In the genomic region with DNA sequence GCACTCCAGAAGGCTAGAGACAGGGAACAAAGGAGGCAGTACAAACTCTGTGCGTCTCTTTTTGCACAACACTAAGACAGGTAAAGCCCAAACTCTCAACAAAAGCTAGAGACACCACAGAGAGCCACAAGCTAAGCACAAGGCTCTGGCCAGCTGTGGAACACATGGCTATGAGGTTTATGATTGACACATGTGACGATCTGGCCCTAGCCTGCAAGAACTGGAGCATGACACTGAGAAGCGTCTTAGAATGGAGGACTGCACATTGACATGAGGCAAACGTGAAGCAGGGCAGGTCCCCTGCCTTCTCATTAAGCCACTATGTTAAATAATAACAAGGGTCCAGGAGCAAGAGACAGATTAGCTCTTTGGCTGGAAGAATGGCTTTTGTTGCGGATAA, we compare ENCODE assay signal across 8 mouse cellular contexts. TPM values are rescaled to one million over a fixed set of nuclear protein-coding genes. Genes with fewer than 3 reads are reported as not detected.
DNase-seq lines count a peak whose midpoint lies in the region; ATAC-seq and TF ChIP-seq lines count a peak whose summit lies in the region.
"Had no signal": no experiment of that assay in that cellular context is flagged by ENCODE, and none has a peak within 500 bp of the region (broad histone marks: within the 10 kb centered on the region; RNA-seq: fewer than 3 reads in every experiment).

No protein-coding gene starts in this region.

- ATAC-seq in midbrain, postnatal 0 days (ENCODE audit: low FRiP score), result no peak
- ATAC-seq in hindbrain, embryonic 14.5 days (ENCODE audit: low FRiP score), result no peak
- ATAC-seq in limb, embryonic 12.5 days (ENCODE audit: insufficient number of reproducible peaks, insufficient read depth, low FRiP score, low TSS enrichment, low read depth), result no peak
- ATAC-seq in stomach, postnatal 0 days (ENCODE audit: low FRiP score, low TSS enrichment), result no peak

- DNase-seq in midbrain, embryonic 10.5 days (ENCODE audit: low spot score), result no peak
- no peak for DNase-seq in midbrain, postnatal 0 days (ENCODE audit: low spot score)
- no peak for DNase-seq in hindbrain, embryonic 14.5 days (ENCODE audit: low spot score)
- DNase-seq in stomach, postnatal 0 days (ENCODE audit: low spot score), result no peak
- DNase-seq in cerebellum, adult 11 months, result no peak
- DNase-seq in thymus, postnatal 36 days, result no peak
- DNase-seq: liver, embryonic 13.5 days had no signal

- no peak for TF ChIP-seq EP300 in stomach, postnatal 0 days (optimal IDR thresholded peaks at IDR 0.05)

- peak overlapping the region; percentile 73 for H3K4me3 ChIP-seq in midbrain, embryonic 10.5 days
- H3K4me3 ChIP-seq in midbrain, postnatal 0 days (ENCODE audit: low read depth, low read length), result no peak overlapping the region
- H3K4me3 ChIP-seq in hindbrain, embryonic 14.5 days (replicated peaks; ENCODE audit: low read length), result no peak overlapping the region
- peak overlapping the region; percentile 68 for H3K4me3 ChIP-seq in limb, embryonic 12.5 days (replicated peaks)
- H3K4me3 ChIP-seq in stomach, postnatal 0 days (ENCODE audit: low read depth, low read length), result peak overlapping the region; percentile 74; the same call in 1 of the 2 replicates
- H3K4me3 ChIP-seq: liver, embryonic 13.5 days had no signal

- H3K27me3 ChIP-seq in midbrain, embryonic 10.5 days (ENCODE audit: low read depth, poor library complexity, severe bottlenecking), result no peaks in the 10 kb centered on the region
- H3K27me3 ChIP-seq in midbrain, postnatal 0 days (ENCODE audit: insufficient read depth, low read length), result peaks cover 5% of the 10 kb centered on the region; the same call in 1 of the 2 replicates
- no peaks in the 10 kb centered on the region for H3K27me3 ChIP-seq in hindbrain, embryonic 14.5 days (ENCODE audit: control insufficient read depth, insufficient read depth, low read length)
- H3K27me3 ChIP-seq in limb, embryonic 12.5 days, result no peaks in the 10 kb centered on the region
- H3K27me3 ChIP-seq in stomach, postnatal 0 days (ENCODE audit: control insufficient read depth, insufficient read depth, low read length), result no peaks in the 10 kb centered on the region

- H3K36me3 ChIP-seq in midbrain, embryonic 10.5 days, result no peaks in the 10 kb centered on the region
- H3K36me3 ChIP-seq in midbrain, postnatal 0 days (ENCODE audit: insufficient read depth, low read length), result no peaks in the 10 kb centered on the region
- no peaks in the 10 kb centered on the region for H3K36me3 ChIP-seq in hindbrain, embryonic 14.5 days (replicated peaks; ENCODE audit: control insufficient read depth, insufficient read depth)
- no peaks in the 10 kb centered on the region for H3K36me3 ChIP-seq in limb, embryonic 12.5 days
- no peaks in the 10 kb centered on the region for H3K36me3 ChIP-seq in stomach, postnatal 0 days (ENCODE audit: control insufficient read depth, insufficient read depth, low read length)
- H3K36me3 ChIP-seq: liver, embryonic 13.5 days had no signal

- 43% methylated on average over 5 of the region's 5 CpGs for WGBS in midbrain, embryonic 10.5 days
- 45% methylated on average over 5 of the region's 5 CpGs for WGBS in midbrain, postnatal 0 days
- WGBS in hindbrain, embryonic 14.5 days, result 42% methylated on average over 5 of the region's 5 CpGs
- 45% methylated on average over 5 of the region's 5 CpGs for WGBS in limb, embryonic 12.5 days
- 53% methylated on average over 5 of the region's 5 CpGs for WGBS in stomach, postnatal 0 days

- H3K9ac ChIP-seq in midbrain, postnatal 0 days (replicated peaks; ENCODE audit: low read length, poor library complexity, severe bottlenecking), result no peak overlapping the region
- H3K9ac ChIP-seq in hindbrain, embryonic 14.5 days, result no peak overlapping the region
- no peak overlapping the region for H3K9ac ChIP-seq in limb, embryonic 12.5 days (replicated peaks)
- H3K9ac ChIP-seq in stomach, postnatal 0 days (ENCODE audit: low read length), result no peak overlapping the region

- peaks cover 70% of the 10 kb centered on the region for H3K4me1 ChIP-seq in midbrain, embryonic 10.5 days
- H3K4me1 ChIP-seq in midbrain, postnatal 0 days (ENCODE audit: insufficient read depth, low read length), result peaks cover 6% of the 10 kb centered on the region; the same call in 1 of the 2 replicates
- peaks cover 18% of the 10 kb centered on the region for H3K4me1 ChIP-seq in hindbrain, embryonic 14.5 days (replicated peaks; ENCODE audit: control insufficient read depth, insufficient read depth, low read length)
- peaks cover 53% of the 10 kb centered on the region for H3K4me1 ChIP-seq in limb, embryonic 12.5 days (replicated peaks)
- peaks cover 2% of the 10 kb centered on the region; the same call in 1 of the 2 replicates for H3K4me1 ChIP-seq in stomach, postnatal 0 days (replicated peaks; ENCODE audit: control insufficient read depth, insufficient read depth)

- no peak overlapping the region for H3K4me2 ChIP-seq in midbrain, postnatal 0 days (ENCODE audit: low read depth, low read length, poor library complexity, severe bottlenecking)
- peak overlapping the region; percentile 75 for H3K4me2 ChIP-seq in hindbrain, embryonic 14.5 days (replicated peaks)
- H3K4me2 ChIP-seq in limb, embryonic 12.5 days, result peak overlapping the region; percentile 71
- H3K4me2 ChIP-seq in stomach, postnatal 0 days (replicated peaks; ENCODE audit: low read depth), result peak overlapping the region; percentile 78

- H3K9me3 ChIP-seq in midbrain, embryonic 10.5 days (replicated peaks), result no peaks in the 10 kb centered on the region
- no peaks in the 10 kb centered on the region for H3K9me3 ChIP-seq in midbrain, postnatal 0 days (ENCODE audit: low read length)
- no peaks in the 10 kb centered on the region for H3K9me3 ChIP-seq in hindbrain, embryonic 14.5 days (ENCODE audit: control insufficient read depth, low read length)
- H3K9me3 ChIP-seq in limb, embryonic 12.5 days, result no peaks in the 10 kb centered on the region
- H3K9me3 ChIP-seq in stomach, postnatal 0 days (ENCODE audit: control insufficient read depth, low read length), result no peaks in the 10 kb centered on the region
- H3K9me3 ChIP-seq: liver, embryonic 13.5 days had no signal

- TF ChIP-seq CTCF in midbrain, postnatal 0 days (IDR thresholded peaks at IDR 0.05), result no peak
- no peak for TF ChIP-seq CTCF in stomach, postnatal 0 days (IDR thresholded peaks at IDR 0.05; ENCODE audit: low read depth)

- H3K27ac ChIP-seq in midbrain, embryonic 10.5 days (replicated peaks), result peak overlapping the region; percentile 50; the same call in 1 of the 2 replicates
- H3K27ac ChIP-seq in midbrain, postnatal 0 days (ENCODE audit: low read depth, low read length), result no peak overlapping the region
- no peak overlapping the region for H3K27ac ChIP-seq in hindbrain, embryonic 14.5 days
- H3K27ac ChIP-seq in limb, embryonic 12.5 days, result peak overlapping the region; percentile 60
- no peak overlapping the region for H3K27ac ChIP-seq in stomach, postnatal 0 days (replicated peaks)
- H3K27ac ChIP-seq: liver, embryonic 13.5 days had no signal

RNA-seq across cellular contexts. Expression of a gene that starts 1.8 kb away (rescaled TPM):
- 6.1 and 6.6 TPM in 2 replicates for polyA plus RNA-seq in midbrain, embryonic 10.5 days (2016; fragmentation: Nextera tagmentation; extraction: Ambion mirVana)
- total RNA-seq in midbrain, postnatal 0 days (2014; rRNA removed), result 2.1 and 2.5 TPM in 2 replicates
- 1.4 and 1.5 TPM in 2 replicates for polyA plus RNA-seq in midbrain, postnatal 0 days (2015; fragmentation: Nextera tagmentation; extraction: Ambion mirVana)
- polyA plus RNA-seq in hindbrain, embryonic 14.5 days (2014; fragmentation: Nextera tagmentation; extraction: Ambion mirVana), result 2.6 and 2.8 TPM in 2 replicates
- polyA plus RNA-seq in limb, embryonic 12.5 days (2016; fragmentation: Nextera tagmentation; extraction: Ambion mirVana), result 6.5 and 7.3 TPM in 2 replicates
- 2.6 and 3.6 TPM in 2 replicates for polyA plus RNA-seq in stomach, postnatal 0 days (2015; fragmentation: Nextera tagmentation; extraction: Ambion mirVana)

Comparison
In these comparisons a context has a peak if more than half of its experiments do, and no peak if none do; other contexts are left out.
1. H3K27ac ChIP-seq: peak in midbrain, embryonic 10.5 days (single experiment) and limb, embryonic 12.5 days (single experiment); none in midbrain, postnatal 0 days (single experiment), hindbrain, embryonic 14.5 days (single experiment) and stomach, postnatal 0 days (single experiment).
2. H3K4me3 ChIP-seq: peak in midbrain, embryonic 10.5 days (single experiment), limb, embryonic 12.5 days (single experiment) and stomach, postnatal 0 days (single experiment); none in midbrain, postnatal 0 days (single experiment) and hindbrain, embryonic 14.5 days (single experiment).